Mouse (Mus musculus) forebrain, embryonic 11.5 days (tissue): ENCODE measurements around the gene Plxna1. TPM values are rescaled to one million over a fixed set of nuclear protein-coding genes. Genes with fewer than 3 reads are reported as not detected.

Experiments
- ATAC-seq: fragments of 200-750 bp; cut with Nextera tagmentation; replicated peaks from 2 replicates; pipeline ENCODE4 v1.8.0; 2017; ENCODE audit warnings: moderate TSS enrichment; ENCODE audit not compliant: low FRiP score
- DNase-seq: peaks from one replicate; pipeline ENCODE4 v3.0.0-alpha.2; 2017; ENCODE audit warnings: low spot score
- H3K27ac ChIP-seq: fragments of 300-500 bp; sonication (generic); 2 replicates; pipeline ENCODE4 v1.5.1; 2014; ENCODE audit warnings: low read depth, low read length
- H3K27me3 ChIP-seq: fragments of 300-500 bp; sonication (generic); 2 replicates; pipeline ENCODE4 v1.6.1; 2014; ENCODE audit warnings: mild to moderate bottlenecking, low read length, mixed read lengths; ENCODE audit not compliant: control insufficient read depth, insufficient read depth
- H3K36me3 ChIP-seq: fragments of 300-500 bp; sonication (generic); 2 replicates; pipeline ENCODE4 v1.6.1; 2014; ENCODE audit warnings: mild to moderate bottlenecking, low read length, moderate library complexity, mixed read lengths; ENCODE audit not compliant: control insufficient read depth, insufficient read depth
- H3K4me1 ChIP-seq: fragments of 300-500 bp; sonication (generic); replicated peaks from 2 replicates; pipeline ENCODE4 v1.6.1; 2014; ENCODE audit warnings: low read length, mixed read lengths; ENCODE audit not compliant: control insufficient read depth, insufficient read depth
- H3K4me2 ChIP-seq: fragments of 300-500 bp; sonication (generic); 2 replicates; pipeline ENCODE4 v1.6.1; 2014; ENCODE audit warnings: low read depth, mild to moderate bottlenecking, low read length, moderate library complexity, mixed read lengths; ENCODE audit not compliant: severe bottlenecking
- H3K4me3 ChIP-seq: fragments of 300-500 bp; sonication (generic); 2 replicates; pipeline ENCODE4 v1.5.1; 2014; ENCODE audit warnings: low read depth, low read length
- H3K9ac ChIP-seq: fragments of 300-500 bp; sonication (generic); 2 replicates; pipeline ENCODE4 v1.6.1; 2014; ENCODE audit warnings: low read length
- H3K9me3 ChIP-seq: fragments of 300-500 bp; sonication (generic); 2 replicates; pipeline ENCODE4 v1.6.1; 2016; ENCODE audit warnings: low read length, mixed read lengths; ENCODE audit not compliant: control insufficient read depth
- WGBS: fragments of 180-500 bp; shearing (Covaris S2); extraction: QIAGEN DNeasy Blood & Tissue Kit; methylation state at CpG from one replicate; pipeline ENCODE4 v1.1.7; 2014; 5-methylcytosine and 5-hydroxymethylcytosine counted together
- polyA plus RNA-seq: library from polyadenylated mRNA; unstranded; fragments of >200 nt; fragmentation: Nextera tagmentation; extraction: Ambion mirVana; gene quantifications from 2 replicates; pipeline ENCODE4 v1.2.1, GENCODE M21; 2014

Plxna1 gene
- polyA plus RNA-seq, 1 experiment from 2014 or later = 41.5 TPM

DNA sequence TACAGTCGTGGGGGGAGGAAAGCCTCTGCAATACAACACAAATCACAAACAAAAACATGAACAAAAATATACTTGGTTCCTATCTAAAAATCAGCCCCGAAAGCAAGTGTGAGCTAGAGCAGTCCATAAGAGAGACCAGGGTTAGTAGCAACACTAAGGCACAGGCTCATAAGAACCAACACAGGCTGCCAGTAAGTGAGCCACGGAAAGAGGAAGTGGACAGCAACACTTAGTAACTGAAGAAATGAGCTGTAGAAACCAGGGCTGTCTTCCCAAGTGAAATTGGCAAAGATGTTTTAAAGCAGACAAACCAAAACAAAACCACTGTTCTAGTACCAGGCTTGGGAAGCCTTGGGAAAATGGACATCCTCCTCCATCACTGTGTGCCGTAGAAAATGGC, 35.5 kb upstream of the Plxna1 start:
- H3K27me3 ChIP-seq = no peaks in the 10 kb centered on the region
- no peak overlapping the region for H3K4me2 ChIP-seq
- H3K4me1 ChIP-seq = no peaks in the 10 kb centered on the region
- no peaks in the 10 kb centered on the region for H3K9me3 ChIP-seq
- no peaks in the 10 kb centered on the region for H3K36me3 ChIP-seq
- no peak overlapping the region for H3K4me3 ChIP-seq
- no peak overlapping the region for H3K9ac ChIP-seq
- DNase-seq (no peak), ATAC-seq (no peak)
- H3K27ac ChIP-seq = no peak overlapping the region
- WGBS = 91% methylated on average over 4 of the region's 4 CpGs

- no peak overlapping the region for H3K4me3 ChIP-seq
- H3K27ac ChIP-seq = no peak overlapping the region
- H3K4me1 ChIP-seq = no peaks in the 10 kb centered on the region
- no peak overlapping the region for H3K9ac ChIP-seq
- H3K9me3 ChIP-seq = no peaks in the 10 kb centered on the region
- WGBS = 71% methylated on average over 2 of the region's 2 CpGs
- no peaks in the 10 kb centered on the region for H3K36me3 ChIP-seq
- no peak overlapping the region for H3K4me2 ChIP-seq
- DNase-seq = no peak
- no peak for ATAC-seq
- H3K27me3 ChIP-seq = no peaks in the 10 kb centered on the region
Measured at GRCm38 (mm10) chr6:89393820-89394219, 31.4 kb upstream of the Plxna1 start.

DNA sequence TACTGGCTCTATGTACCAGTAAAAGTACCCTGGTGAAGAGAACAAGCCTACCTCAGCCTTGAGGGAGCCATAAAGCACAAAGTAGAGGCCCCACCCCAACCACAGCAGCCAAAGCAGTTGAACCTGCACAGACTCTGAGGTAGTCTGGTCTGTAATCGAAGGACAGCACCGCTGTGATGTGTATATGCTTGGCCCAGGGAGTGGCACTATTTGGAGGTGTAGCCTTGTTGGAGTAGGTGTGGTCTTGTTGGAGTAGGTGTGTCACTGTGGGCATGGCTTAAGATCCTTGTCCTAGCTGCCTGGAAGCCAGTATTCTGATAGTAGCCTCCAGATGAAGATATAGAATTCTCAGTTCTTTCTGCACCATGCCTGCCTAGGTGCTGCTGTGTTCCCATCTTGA, 29.8 kb upstream of the Plxna1 start:
- no peaks in the 10 kb centered on the region for H3K9me3 ChIP-seq
- no peaks in the 10 kb centered on the region for H3K27me3 ChIP-seq
- H3K4me2 ChIP-seq = no peak overlapping the region
- H3K4me1 ChIP-seq = no peaks in the 10 kb centered on the region
- no peak overlapping the region for H3K9ac ChIP-seq
- no peak for ATAC-seq
- no peak overlapping the region for H3K27ac ChIP-seq
- no peak for DNase-seq
- H3K4me3 ChIP-seq = no peak overlapping the region
- 95% methylated on average over 2 of the region's 2 CpGs for WGBS
- H3K36me3 ChIP-seq = no peaks in the 10 kb centered on the region

DNA sequence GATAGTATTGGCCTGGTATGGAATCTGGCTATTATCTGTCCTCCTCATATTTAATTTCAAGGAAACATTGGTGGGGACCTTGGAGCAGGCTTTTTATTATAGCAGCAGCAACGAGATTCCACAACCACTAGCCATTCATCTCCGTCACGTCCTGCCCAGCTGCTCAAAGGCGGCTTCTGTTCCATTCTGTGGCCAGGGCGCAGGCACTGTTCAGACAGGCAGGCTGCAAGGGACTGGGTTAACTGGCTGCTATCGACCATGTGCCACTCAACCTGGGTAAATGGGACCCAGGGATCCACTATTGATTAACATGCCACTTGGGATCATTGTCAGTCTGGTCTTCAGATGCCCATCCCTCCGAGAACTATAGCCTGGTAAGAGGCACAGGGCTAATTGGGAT, 27.4 kb upstream of the Plxna1 start:
- DNase-seq = no peak
- Histone ChIP-seq H3K27me3 (no peaks in the 10 kb centered on the region), H3K27ac (no peak overlapping the region), H3K4me3 (no peak overlapping the region), H3K9ac (no peak overlapping the region), H3K4me1 (no peaks in the 10 kb centered on the region), H3K9me3 (no peaks in the 10 kb centered on the region), H3K36me3 (no peaks in the 10 kb centered on the region), H3K4me2 (no peak overlapping the region)
- ATAC-seq = no peak
- WGBS = 83% methylated on average over 7 of the region's 7 CpGs

DNA sequence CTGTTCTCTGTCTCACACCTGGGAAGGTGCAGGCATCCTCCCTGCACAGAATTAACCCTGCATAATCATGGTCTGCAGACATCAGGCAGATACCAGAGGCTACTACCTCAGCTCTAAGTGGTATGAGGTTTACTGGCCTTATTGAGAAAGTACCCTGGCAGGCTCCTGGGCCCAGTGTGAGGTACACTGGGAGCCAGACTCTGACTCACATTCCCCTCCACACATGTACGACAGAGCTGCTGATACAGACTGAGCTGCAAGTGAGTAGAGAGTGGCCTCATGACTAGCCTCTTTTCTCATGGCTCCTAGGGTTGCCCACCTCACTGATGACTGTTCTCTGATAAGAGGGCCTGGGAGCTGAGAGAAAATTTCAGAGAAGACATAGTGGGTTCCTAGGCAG, 24.5 kb upstream of the Plxna1 start:
- no peaks in the 10 kb centered on the region for H3K4me1 ChIP-seq
- no peak overlapping the region for H3K4me2 ChIP-seq
- H3K36me3 ChIP-seq = no peaks in the 10 kb centered on the region
- no peak overlapping the region for H3K4me3 ChIP-seq
- no peaks in the 10 kb centered on the region for H3K27me3 ChIP-seq
- ATAC-seq (no peak), DNase-seq (no peak)
- no peak overlapping the region for H3K27ac ChIP-seq
- H3K9me3 ChIP-seq = no peaks in the 10 kb centered on the region
- WGBS = 65% methylated on average over 1 of the region's 1 CpGs
- H3K9ac ChIP-seq = no peak overlapping the region

DNA sequence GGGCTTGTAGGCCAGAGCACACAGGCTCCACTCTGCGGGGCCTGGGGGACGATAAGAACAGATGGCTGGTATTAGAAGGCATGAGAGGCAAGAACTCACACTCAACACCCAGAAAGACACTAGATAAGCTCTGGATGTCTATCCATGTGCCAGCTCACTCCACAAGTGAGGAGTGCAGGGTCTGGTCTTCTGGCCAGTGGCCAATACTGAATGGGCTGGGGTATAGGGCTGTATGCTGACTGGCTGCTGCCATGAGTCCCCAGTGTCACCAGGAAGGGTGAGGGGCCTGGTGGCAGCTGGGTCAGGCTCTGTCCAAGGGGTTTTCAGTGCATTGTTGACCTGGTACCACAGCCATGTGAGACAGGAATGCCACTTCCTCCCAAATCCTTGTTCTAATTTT, 22.3 kb upstream of the Plxna1 start:
- no peak for ATAC-seq
- 88% methylated on average over 2 of the region's 2 CpGs for WGBS

DNA sequence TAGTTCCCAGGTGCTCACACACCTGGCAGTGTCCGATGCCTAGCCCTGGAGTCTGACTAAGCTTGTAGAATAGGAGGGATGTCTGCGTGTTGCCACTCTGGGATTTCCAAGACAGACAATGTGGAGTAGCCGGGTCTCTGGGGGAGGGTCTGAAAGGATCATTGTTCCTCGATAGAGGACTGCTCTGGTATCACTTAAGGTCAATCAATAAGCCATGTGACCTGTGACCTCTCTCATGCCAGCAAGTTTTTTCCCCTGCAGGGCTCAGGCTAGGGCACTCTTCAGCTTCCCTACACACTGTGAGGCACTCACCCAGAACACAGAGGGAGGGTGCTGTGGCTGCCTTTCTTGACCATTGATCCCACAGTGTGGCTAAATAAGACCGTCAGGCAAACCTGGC, 19.4 kb upstream of the Plxna1 start:
- ATAC-seq = no peak

More for the DNA sequence above, 22.3 kb upstream of the Plxna1 start:
- no peaks in the 10 kb centered on the region for H3K4me1 ChIP-seq
- no peak overlapping the region for H3K4me2 ChIP-seq
- H3K4me3 ChIP-seq = no peak overlapping the region
- no peak overlapping the region for H3K9ac ChIP-seq
- H3K27me3 ChIP-seq = no peaks in the 10 kb centered on the region
- no peak overlapping the region for H3K27ac ChIP-seq
- H3K9me3 ChIP-seq = no peaks in the 10 kb centered on the region
- H3K36me3 ChIP-seq = no peaks in the 10 kb centered on the region
- no peak for DNase-seq

GRCm38 (mm10) chr6:89381172-89381571, 18.8 kb upstream of the Plxna1 start:
- no peak for ATAC-seq
- 48% methylated on average over 3 of the region's 3 CpGs for WGBS
- no peak overlapping the region for H3K27ac ChIP-seq

More for the DNA sequence above, 19.4 kb upstream of the Plxna1 start:
- Histone ChIP-seq H3K9me3 (no peaks in the 10 kb centered on the region), H3K9ac (no peak overlapping the region), H3K36me3 (no peaks in the 10 kb centered on the region), H3K4me1 (no peaks in the 10 kb centered on the region), H3K4me2 (no peak overlapping the region), H3K27ac (no peak overlapping the region), H3K4me3 (no peak overlapping the region), H3K27me3 (no peaks in the 10 kb centered on the region)
- DNase-seq = no peak
- WGBS = 19% methylated on average over 5 of the region's 5 CpGs

GRCm38 (mm10) chr6:89380751-89381150, 18.3 kb upstream of the Plxna1 start:
- DNase-seq = no peak
- no peak overlapping the region for H3K4me3 ChIP-seq
- no peak overlapping the region for H3K9ac ChIP-seq
- H3K27ac ChIP-seq = no peak overlapping the region
- 14% methylated on average over 3 of the region's 3 CpGs for WGBS
- no peak overlapping the region for H3K4me2 ChIP-seq
- H3K27me3 ChIP-seq = no peaks in the 10 kb centered on the region
- no peak for ATAC-seq
- no peaks in the 10 kb centered on the region for H3K36me3 ChIP-seq
- H3K9me3 ChIP-seq = no peaks in the 10 kb centered on the region
- H3K4me1 ChIP-seq = no peaks in the 10 kb centered on the region

More at GRCm38 (mm10) chr6:89381172-89381571, 18.8 kb upstream of the Plxna1 start:
- no peaks in the 10 kb centered on the region for H3K36me3 ChIP-seq
- H3K4me3 ChIP-seq = no peak overlapping the region
- DNase-seq = no peak
- H3K9me3 ChIP-seq = no peaks in the 10 kb centered on the region
- H3K9ac ChIP-seq = no peak overlapping the region
- no peaks in the 10 kb centered on the region for H3K4me1 ChIP-seq
- H3K27me3 ChIP-seq = no peaks in the 10 kb centered on the region
- no peak overlapping the region for H3K4me2 ChIP-seq
